Mouse (Mus musculus): Measurements from ENCODE around the gene Hlx. TPM values are rescaled to one million over a fixed set of nuclear protein-coding genes. Genes with fewer than 3 reads are reported as not detected.

Gene Hlx
- polyA plus RNA-seq, 1 experiment = 102 TPM

- Histone ChIP-seq H3K4me3 (replicated peaks) (peak overlapping the region; percentile 95), H3K4me1 (peaks cover 74% of the 10 kb centered on the region), H3K27me3 (replicated peaks) (peaks cover 52% of the 10 kb centered on the region), H3K36me3 (replicated peaks; ENCODE audit: low read length) (peaks cover 14% of the 10 kb centered on the region), H3K9me3 (no peaks in the 10 kb centered on the region)
- TF ChIP-seq FLI1 (IDR thresholded peaks at IDR 0.05; ENCODE audit: low read length) (no peak), GATA1 (IDR thresholded peaks at IDR 0.05; ENCODE audit: borderline replicate concordance, low read length) (no peak)
These were observed 1.8 kb upstream of the Hlx start for GRCm38 (mm10) chr1:184734067-184734830.

- Histone ChIP-seq H3K36me3 (replicated peaks; ENCODE audit: low read length) (peaks cover 19% of the 10 kb centered on the region), H3K9me3 (no peaks in the 10 kb centered on the region), H3K4me3 (replicated peaks) (peak overlapping the region; percentile 95), H3K4me1 (peaks cover 68% of the 10 kb centered on the region), H3K27me3 (replicated peaks) (peaks cover 48% of the 10 kb centered on the region)
- TF ChIP-seq GATA1 (IDR thresholded peaks at IDR 0.05; ENCODE audit: borderline replicate concordance, low read length) (no peak), FLI1 (IDR thresholded peaks at IDR 0.05; ENCODE audit: low read length) (no peak)
These were observed 1.1 kb upstream of the Hlx start for GRCm38 (mm10) chr1:184733300-184734066.

GRCm38 (mm10) chr1:184731644-184732545, 524 bp downstream of the Hlx start:
- TF ChIP-seq FLI1 (IDR thresholded peaks at IDR 0.05; ENCODE audit: low read length) = no peak
- no peak for TF ChIP-seq GATA1 (IDR thresholded peaks at IDR 0.05; ENCODE audit: borderline replicate concordance, low read length)
- peak overlapping the region; percentile 95 for H3K4me3 ChIP-seq (replicated peaks)
- no peaks in the 10 kb centered on the region for H3K9me3 ChIP-seq
- peaks cover 51% of the 10 kb centered on the region for H3K27me3 ChIP-seq (replicated peaks)
- H3K36me3 ChIP-seq (replicated peaks; ENCODE audit: low read length) = peaks cover 35% of the 10 kb centered on the region
- peaks cover 56% of the 10 kb centered on the region for H3K4me1 ChIP-seq

GRCm38 (mm10) chr1:184731091-184731640, 1.3 kb downstream of the Hlx start:
- peaks cover 56% of the 10 kb centered on the region for H3K4me1 ChIP-seq

DNA sequence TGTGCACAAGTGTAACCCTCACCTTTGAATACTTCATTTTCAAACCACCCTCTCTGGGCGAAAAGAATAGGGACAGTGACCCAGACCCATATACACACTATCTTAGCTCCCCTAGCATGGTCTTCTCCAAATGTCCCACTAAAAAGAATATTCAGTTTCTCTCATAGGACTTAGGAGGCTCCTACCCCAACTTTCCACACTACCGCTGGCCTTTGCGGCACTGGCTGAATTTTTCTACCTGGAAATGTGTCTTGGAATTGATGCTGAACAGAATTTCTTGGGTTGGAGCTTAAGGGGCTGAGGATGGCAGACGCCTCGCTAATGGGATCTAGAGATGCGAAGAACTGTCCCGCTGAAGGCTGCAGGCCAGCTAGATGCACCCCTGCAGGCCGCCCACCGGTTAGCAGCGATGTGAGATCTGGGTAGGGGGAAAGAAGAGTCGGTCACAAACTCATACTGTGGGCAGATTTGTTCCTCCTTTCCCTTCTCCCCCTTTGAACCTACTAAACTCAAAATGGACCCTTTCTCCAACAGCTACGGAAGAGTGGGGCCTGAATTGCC, 1.9 kb downstream of the Hlx start:
- H3K4me3 ChIP-seq (replicated peaks) = peak overlapping the region; percentile 95
- H3K9me3 ChIP-seq = no peaks in the 10 kb centered on the region
- H3K36me3 ChIP-seq (replicated peaks; ENCODE audit: low read length) = peaks cover 45% of the 10 kb centered on the region
- peaks cover 49% of the 10 kb centered on the region for H3K27me3 ChIP-seq (replicated peaks)
- TF ChIP-seq GATA1 (IDR thresholded peaks at IDR 0.05; ENCODE audit: borderline replicate concordance, low read length) (no peak), FLI1 (IDR thresholded peaks at IDR 0.05; ENCODE audit: low read length) (no peak)
- peaks cover 52% of the 10 kb centered on the region for H3K4me1 ChIP-seq

More at GRCm38 (mm10) chr1:184731091-184731640, 1.3 kb downstream of the Hlx start:
- Histone ChIP-seq H3K36me3 (replicated peaks; ENCODE audit: low read length) (peaks cover 42% of the 10 kb centered on the region), H3K27me3 (replicated peaks) (peaks cover 48% of the 10 kb centered on the region), H3K9me3 (no peaks in the 10 kb centered on the region), H3K4me3 (replicated peaks) (peak overlapping the region; percentile 95)
- TF ChIP-seq GATA1 (IDR thresholded peaks at IDR 0.05; ENCODE audit: borderline replicate concordance, low read length) (no peak), FLI1 (IDR thresholded peaks at IDR 0.05; ENCODE audit: low read length) (no peak)

DNA sequence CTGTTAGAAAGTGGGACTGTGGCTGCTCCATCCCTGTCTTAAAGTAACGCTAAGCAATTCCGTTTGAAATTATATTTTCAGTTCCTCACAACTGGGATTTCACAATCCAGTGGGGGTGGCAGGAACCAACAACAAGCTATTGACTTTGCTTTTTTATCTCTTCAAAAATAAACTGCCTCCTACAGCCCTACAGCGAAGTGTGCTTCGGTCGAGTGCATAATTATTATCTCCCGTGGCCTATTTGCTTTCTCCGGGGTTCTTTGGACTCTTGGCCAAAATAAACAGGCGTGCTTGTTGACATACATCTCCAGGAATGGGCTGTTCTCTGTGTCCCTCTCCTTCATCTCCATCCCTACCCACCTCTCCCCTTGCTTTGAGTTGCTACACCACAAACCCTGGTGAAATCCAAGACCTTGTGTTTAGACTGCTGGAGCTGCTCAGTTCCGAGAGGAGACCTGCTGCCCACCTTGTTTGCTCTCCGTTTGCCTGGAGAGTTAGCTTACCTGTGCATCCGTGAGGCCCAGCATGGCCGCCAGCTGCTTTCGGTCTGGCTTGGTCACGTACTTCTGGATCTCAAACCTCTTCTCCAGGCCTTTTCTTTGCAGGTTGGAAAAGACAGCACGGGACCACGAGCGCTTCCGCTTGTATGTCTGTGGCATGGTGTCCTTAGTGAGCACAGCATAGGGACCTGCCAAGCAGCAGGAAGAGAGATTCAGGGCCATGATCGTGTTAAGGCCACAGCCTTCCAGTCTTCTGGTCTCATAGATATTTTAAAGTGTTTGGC, 2.9 kb downstream of the Hlx start:
- no peak for TF ChIP-seq GATA1 (IDR thresholded peaks at IDR 0.05; ENCODE audit: borderline replicate concordance, low read length)
- no peak for TF ChIP-seq FLI1 (IDR thresholded peaks at IDR 0.05; ENCODE audit: low read length)
- peaks cover 43% of the 10 kb centered on the region for H3K4me1 ChIP-seq
- no peaks in the 10 kb centered on the region for H3K9me3 ChIP-seq
- H3K36me3 ChIP-seq (replicated peaks; ENCODE audit: low read length) = peaks cover 45% of the 10 kb centered on the region
- peak overlapping the region; percentile 80 for H3K4me3 ChIP-seq (replicated peaks)
- peaks cover 55% of the 10 kb centered on the region for H3K27me3 ChIP-seq (replicated peaks)

- Histone ChIP-seq H3K4me3 (replicated peaks) (peak overlapping the region; percentile 53), H3K27me3 (replicated peaks) (peaks cover 56% of the 10 kb centered on the region), H3K4me1 (peaks cover 34% of the 10 kb centered on the region), H3K9me3 (no peaks in the 10 kb centered on the region), H3K36me3 (replicated peaks; ENCODE audit: low read length) (peaks cover 45% of the 10 kb centered on the region)
- TF ChIP-seq GATA1 (IDR thresholded peaks at IDR 0.05; ENCODE audit: borderline replicate concordance, low read length) (no peak), FLI1 (IDR thresholded peaks at IDR 0.05; ENCODE audit: low read length) (no peak)
These were observed 3.8 kb downstream of the Hlx start for GRCm38 (mm10) chr1:184728561-184729115.
